Mouse (Mus musculus) megakaryocyte, embryonic 14.5 days (primary cell): ENCODE measurements at regions not wholly inside any gene's neighbourhood (a gene's known extent, or its start where the extent isn't known, plus 50 kb on each side); places are given as distances from the start of the nearest gene placed in this dataset.

Source experiments
- FLI1 ChIP-seq: IDR thresholded peaks from 2 replicates; pipeline ENCODE4 v1.6.1; 2012; ENCODE audit warnings: low read length, inconsistent platforms, mixed read lengths
- GATA1 ChIP-seq: IDR thresholded peaks from 3 replicates; pipeline ENCODE4 v1.6.1; 2012; ENCODE audit warnings: mixed read lengths, low read length, inconsistent platforms, borderline replicate concordance

DNA sequence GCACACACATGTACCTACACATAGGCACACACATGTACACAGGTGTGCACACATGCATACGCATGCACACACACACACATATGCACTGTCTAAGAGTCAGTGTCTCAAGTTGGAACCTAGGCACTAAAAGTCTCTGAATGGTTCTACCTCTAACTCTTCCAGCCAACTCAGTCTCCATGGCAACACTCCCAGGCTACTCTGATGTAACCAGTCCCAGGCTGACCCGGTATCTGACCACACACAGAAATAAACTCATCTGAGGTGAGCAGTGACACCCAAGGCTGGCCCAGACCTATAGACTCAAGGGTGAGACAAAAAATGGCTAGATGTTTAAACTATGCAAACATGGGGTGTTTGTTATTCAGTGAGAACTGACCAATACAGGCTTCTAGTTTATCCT, 262.1 kb downstream of the Setd4 start:
- TF ChIP-seq GATA1 (no peak), FLI1 (no peak)
